Mouse (Mus musculus) activated CD4-positive, CD25-positive, alpha-beta regulatory T cell, adult 4 months (primary cell): Measurements from ENCODE around the gene Farp1. TPM values are rescaled to one million over a fixed set of nuclear protein-coding genes. Genes with fewer than 3 reads are reported as not detected.
A peak's percentile ranks its signal among the peaks of the same experiment; 100 is the strongest.

ENCODE experiments used
- ATAC-seq: one replicate; pipeline ENCODE4 v1.8.0; 2017
- polyA plus RNA-seq, 2 experiments: library from polyadenylated mRNA; unstranded; fragments of 100-300 nt; shearing (Covaris generic); gene quantifications; one replicate each; pipeline ENCODE4 v1.2.1; 2017

The Farp1 gene
- polyA plus RNA-seq, 2 experiments from 2014 or later, result 2.4 TPM

- ATAC-seq, result no peak
These were observed 283.4 kb downstream of the Farp1 start for GRCm38 (mm10) chr14:121318382-121318781.

- no peak for ATAC-seq
These were observed 287.1 kb downstream of the Farp1 start for GRCm38 (mm10) chr14:121322150-121322549.

- ATAC-seq, result no peak
These were observed 287.6 kb downstream of the Farp1 start for GRCm38 (mm10) chr14:121322641-121323040.

GRCm38 (mm10) chr14:121324521-121325330 is 289.7 kb downstream of the Farp1 start:
- peak; percentile 83 for ATAC-seq

- no peak for ATAC-seq
These were observed 291.4 kb downstream of the Farp1 start for GRCm38 (mm10) chr14:121326432-121326831.

GRCm38 (mm10) chr14:121328878-121329277 is 293.9 kb downstream of the Farp1 start:
- no peak for ATAC-seq

- ATAC-seq, result no peak
These were observed 294.5 kb downstream of the Farp1 start for GRCm38 (mm10) chr14:121329401-121330089.

GRCm38 (mm10) chr14:121330090-121330408 is 295.0 kb downstream of the Farp1 start:
- peak; percentile 43 for ATAC-seq

Other genes with a start within 250 kb of the Farp1 start
- gene Ipo5, start 124.0 kb upstream of the Farp1 start, polyA plus RNA-seq, result 10 to 100 TPM; 43.4 to 46.7 TPM